Mouse (Mus musculus): Measurements from ENCODE around the gene Frmd4a. TPM values are rescaled to one million over a fixed set of nuclear protein-coding genes. Genes with fewer than 3 reads are reported as not detected.

Gene Frmd4a
- polyA plus RNA-seq (2015; fragmentation: Nextera tagmentation; extraction: Ambion mirVana), result 16.0 and 19.1 TPM in 2 replicates

GRCm38 (mm10) chr2:4017528-4018288 is at the start of gene Frmd4a:
Gene Frmd4a (plus strand): TSS chr2:4017717.
- Histone ChIP-seq H3K27ac (replicated peaks) (no peak within 1 kb of the TSS), H3K4me3 (replicated peaks) (no peak within 1 kb of the TSS), H3K4me2 (no peak within 1 kb of the TSS), H3K9ac (no peak within 1 kb of the TSS), H3K27me3 (no peaks in the 10 kb centered on the region), H3K36me3 (replicated peaks) (no peaks in the 10 kb centered on the region), H3K4me1 (replicated peaks) (no peaks in the 10 kb centered on the region), H3K9me3 (replicated peaks) (no peaks in the 10 kb centered on the region)
- WGBS (ENCODE audit: insufficient replicate concordance), result 38% methylated on average over 8 of the region's 8 CpGs
- ATAC-seq (ENCODE audit: insufficient read depth), result no peak

- H3K9ac ChIP-seq, result no peak overlapping the region
- no peaks in the 10 kb centered on the region for H3K36me3 ChIP-seq (replicated peaks)
These were observed 28.6 kb upstream of the Frmd4a start for GRCm38 (mm10) chr2:3988876-3989275.

DNA sequence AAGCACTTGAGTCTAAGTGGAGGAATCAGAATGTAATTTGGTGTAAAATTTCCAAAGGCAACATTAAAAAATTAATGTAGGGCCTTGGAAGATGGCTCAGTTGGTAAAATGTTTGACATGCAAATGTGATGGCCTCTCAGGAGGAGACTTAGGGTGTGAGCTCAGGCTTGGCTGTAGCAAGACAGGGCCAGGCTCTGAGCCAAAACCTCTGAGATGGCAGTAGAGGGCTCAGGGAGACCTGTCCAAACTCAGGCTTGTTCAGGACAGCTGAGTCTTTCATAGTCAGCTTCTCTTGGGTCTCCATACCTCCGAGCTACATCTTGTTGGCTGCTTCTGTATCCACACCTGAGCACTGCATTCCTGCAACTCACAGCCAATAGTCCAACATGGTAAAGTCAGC is 27.1 kb upstream of the Frmd4a start:
- no peaks in the 10 kb centered on the region for H3K27me3 ChIP-seq
- no peak overlapping the region for H3K27ac ChIP-seq (replicated peaks)
- no peak overlapping the region for H3K9ac ChIP-seq
- no peak overlapping the region for H3K4me2 ChIP-seq
- H3K36me3 ChIP-seq (replicated peaks), result no peaks in the 10 kb centered on the region
- H3K4me3 ChIP-seq (replicated peaks), result no peak overlapping the region
- no peaks in the 10 kb centered on the region for H3K9me3 ChIP-seq (replicated peaks)
- no peaks in the 10 kb centered on the region for H3K4me1 ChIP-seq (replicated peaks)
- ATAC-seq (ENCODE audit: insufficient read depth), result no peak
- WGBS (ENCODE audit: insufficient replicate concordance), result 39% methylated on average over 1 of the region's 1 CpGs

More at GRCm38 (mm10) chr2:3988876-3989275, 28.6 kb upstream of the Frmd4a start:
- no peak overlapping the region for H3K4me2 ChIP-seq
- ATAC-seq (ENCODE audit: insufficient read depth), result no peak
- 68% methylated on average over 7 of the region's 7 CpGs for WGBS (ENCODE audit: insufficient replicate concordance)
- no peaks in the 10 kb centered on the region for H3K27me3 ChIP-seq
- H3K4me1 ChIP-seq (replicated peaks), result no peaks in the 10 kb centered on the region
- no peaks in the 10 kb centered on the region for H3K9me3 ChIP-seq (replicated peaks)
- no peak overlapping the region for H3K27ac ChIP-seq (replicated peaks)
- H3K4me3 ChIP-seq (replicated peaks), result no peak overlapping the region

DNA sequence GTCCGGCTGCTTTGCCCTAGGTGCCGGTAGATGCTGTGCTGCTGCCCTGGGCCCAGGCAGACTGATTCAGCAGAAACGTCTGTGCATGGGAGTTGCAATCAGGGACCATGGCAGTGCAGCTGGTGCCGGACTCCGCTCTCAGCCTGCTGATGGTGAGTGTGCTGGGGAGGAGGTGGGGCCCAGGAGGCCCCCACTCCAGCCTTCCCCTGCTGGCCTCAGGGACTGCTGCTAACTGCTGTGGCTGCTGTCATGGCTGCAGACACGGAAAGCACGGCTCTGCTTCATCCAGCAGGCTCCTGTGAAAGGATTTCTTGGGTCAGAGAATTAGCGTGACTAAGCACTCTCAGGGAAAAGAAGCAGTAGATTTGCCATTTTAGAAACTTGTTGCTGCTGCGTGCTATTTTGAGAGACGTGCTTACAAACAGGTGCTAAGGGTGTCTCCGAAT is 937 bp downstream of the Frmd4a start:
- H3K36me3 ChIP-seq (replicated peaks), result no peaks in the 10 kb centered on the region
- no peak overlapping the region for H3K4me2 ChIP-seq
- no peak overlapping the region for H3K9ac ChIP-seq
- WGBS (ENCODE audit: insufficient replicate concordance), result 52% methylated on average over 11 of the region's 11 CpGs
- H3K27me3 ChIP-seq, result no peaks in the 10 kb centered on the region
- H3K27ac ChIP-seq (replicated peaks), result no peak overlapping the region
- no peak for ATAC-seq (ENCODE audit: insufficient read depth)
- H3K4me3 ChIP-seq (replicated peaks), result no peak overlapping the region
- no peaks in the 10 kb centered on the region for H3K9me3 ChIP-seq (replicated peaks)
- no peaks in the 10 kb centered on the region for H3K4me1 ChIP-seq (replicated peaks)

DNA sequence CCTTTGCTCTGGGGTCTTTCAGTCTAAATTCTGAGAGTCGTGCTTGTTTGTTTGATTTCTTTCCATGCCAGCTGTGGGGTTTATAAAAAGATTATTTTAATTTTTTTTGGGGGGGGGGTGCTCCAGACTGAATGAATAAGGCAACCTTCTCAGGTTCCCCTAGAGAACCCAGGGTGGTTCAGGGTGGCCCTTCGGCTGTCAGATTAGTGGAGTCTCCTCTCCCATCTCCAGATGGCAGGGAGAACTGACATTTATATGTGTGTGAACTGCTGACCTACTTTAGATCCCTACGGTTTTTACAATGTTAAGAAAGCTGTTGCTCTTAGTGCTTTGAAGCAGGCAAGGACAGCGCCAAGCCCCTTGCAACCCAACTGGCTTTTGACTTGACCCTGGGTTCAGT is 1.4 kb downstream of the Frmd4a start:
- Histone ChIP-seq H3K27me3 (no peaks in the 10 kb centered on the region), H3K4me2 (no peak overlapping the region), H3K36me3 (replicated peaks) (no peaks in the 10 kb centered on the region), H3K27ac (replicated peaks) (no peak overlapping the region), H3K9ac (no peak overlapping the region), H3K9me3 (replicated peaks) (no peaks in the 10 kb centered on the region), H3K4me3 (replicated peaks) (no peak overlapping the region), H3K4me1 (replicated peaks) (no peaks in the 10 kb centered on the region)
- ATAC-seq (ENCODE audit: insufficient read depth), result no peak
- WGBS (ENCODE audit: insufficient replicate concordance), result 67% methylated on average over 4 of the region's 4 CpGs

DNA sequence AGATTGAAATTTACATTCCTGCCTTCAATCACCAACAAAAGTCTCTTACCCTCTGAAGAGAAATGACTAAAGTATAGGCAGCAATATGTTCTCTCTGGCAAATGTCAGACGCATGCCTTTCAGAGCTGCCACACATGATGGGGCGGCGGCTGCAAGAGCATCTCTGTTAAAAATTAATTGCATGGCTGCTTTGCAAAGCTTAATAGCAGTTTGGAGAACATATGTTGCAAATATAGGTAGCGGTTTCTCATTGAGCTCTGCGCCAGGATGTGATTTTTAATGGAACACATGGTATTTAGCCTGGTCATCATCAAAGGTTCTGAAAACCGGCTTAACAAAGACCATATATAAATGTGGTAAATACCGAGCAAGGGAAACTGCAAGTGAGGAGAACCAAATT is 7.4 kb downstream of the Frmd4a start:
- H3K4me1 ChIP-seq (replicated peaks), result no peaks in the 10 kb centered on the region
- H3K4me2 ChIP-seq, result no peak overlapping the region
- WGBS (ENCODE audit: insufficient replicate concordance), result 73% methylated on average over 7 of the region's 7 CpGs

DNA sequence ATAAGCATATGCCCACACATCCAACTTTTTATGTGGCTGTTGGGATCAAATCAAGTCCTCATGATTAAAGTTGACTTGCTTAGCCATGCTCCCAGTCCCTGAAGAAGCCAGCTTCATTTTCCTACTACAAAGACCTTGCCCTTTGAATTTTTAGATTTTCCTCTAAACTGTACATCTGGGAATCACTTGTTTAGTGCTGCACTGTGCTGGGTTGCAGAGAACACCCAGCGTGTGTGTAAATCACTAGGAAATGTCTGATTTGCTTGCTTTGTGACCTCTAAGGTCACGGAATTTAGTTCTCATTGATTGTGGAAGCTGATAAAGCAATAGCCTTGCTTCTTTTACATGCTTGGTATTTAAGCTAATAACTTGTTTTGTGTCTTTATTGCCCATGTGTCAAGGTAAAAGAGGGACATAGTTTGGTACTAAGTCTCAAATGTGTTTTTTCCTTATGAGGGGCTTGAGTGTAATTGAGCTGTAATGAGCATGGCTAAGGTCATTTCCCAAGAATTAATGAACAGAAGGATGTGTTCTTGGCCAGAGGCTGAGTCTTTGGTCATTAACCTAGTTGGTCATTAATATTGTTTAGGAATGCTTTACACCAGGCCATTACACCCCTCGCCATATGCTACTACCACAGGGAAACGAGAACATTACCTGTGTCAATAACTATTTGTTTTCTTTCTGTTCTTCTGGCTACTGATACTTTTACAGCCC is 11.7 kb downstream of the Frmd4a start:
- no peaks in the 10 kb centered on the region for H3K27me3 ChIP-seq
- H3K4me3 ChIP-seq (replicated peaks), result no peak overlapping the region
- no peak overlapping the region for H3K9ac ChIP-seq
- no peak for ATAC-seq (ENCODE audit: insufficient read depth)
- 57% methylated on average over 4 of the region's 4 CpGs for WGBS (ENCODE audit: insufficient replicate concordance)
- no peaks in the 10 kb centered on the region for H3K36me3 ChIP-seq (replicated peaks)
- H3K4me1 ChIP-seq (replicated peaks), result no peaks in the 10 kb centered on the region
- no peaks in the 10 kb centered on the region for H3K9me3 ChIP-seq (replicated peaks)
- H3K27ac ChIP-seq (replicated peaks), result no peak overlapping the region
- no peak overlapping the region for H3K4me2 ChIP-seq

More for the DNA sequence above, 7.4 kb downstream of the Frmd4a start:
- Histone ChIP-seq H3K9me3 (replicated peaks) (no peaks in the 10 kb centered on the region), H3K36me3 (replicated peaks) (no peaks in the 10 kb centered on the region), H3K27ac (replicated peaks) (no peak overlapping the region), H3K9ac (no peak overlapping the region), H3K4me3 (replicated peaks) (no peak overlapping the region), H3K27me3 (no peaks in the 10 kb centered on the region)
- ATAC-seq (ENCODE audit: insufficient read depth), result no peak

DNA sequence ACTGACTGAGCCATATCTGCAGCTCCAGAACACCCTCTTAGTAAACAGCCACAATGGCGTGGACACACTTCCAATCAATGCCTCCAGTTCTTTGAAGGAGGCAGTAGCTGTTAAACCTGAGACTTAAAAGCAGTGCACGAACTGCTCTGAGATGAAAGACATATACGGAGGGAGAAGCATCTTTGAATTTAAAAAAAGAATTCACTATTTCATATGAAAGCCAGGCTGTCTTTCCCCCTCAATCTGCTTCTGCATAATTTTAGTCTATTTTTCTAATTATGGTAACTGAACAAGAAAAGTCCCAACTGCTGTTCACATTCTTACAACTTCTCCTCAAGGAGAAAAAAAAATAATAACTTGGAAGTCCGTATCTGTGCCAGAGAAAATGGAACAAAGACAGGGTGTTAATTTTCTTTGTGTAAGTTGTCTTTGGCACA is 18.7 kb downstream of the Frmd4a start:
- no peak overlapping the region for H3K4me3 ChIP-seq (replicated peaks)
- no peak overlapping the region for H3K27ac ChIP-seq (replicated peaks)
- ATAC-seq (ENCODE audit: insufficient read depth), result no peak
- no peak overlapping the region for H3K4me2 ChIP-seq
- H3K9me3 ChIP-seq (replicated peaks), result no peaks in the 10 kb centered on the region
- no peak overlapping the region for H3K9ac ChIP-seq
- H3K27me3 ChIP-seq, result no peaks in the 10 kb centered on the region
- WGBS (ENCODE audit: insufficient replicate concordance), result 59% methylated on average over 4 of the region's 4 CpGs
- H3K4me1 ChIP-seq (replicated peaks), result no peaks in the 10 kb centered on the region
- no peaks in the 10 kb centered on the region for H3K36me3 ChIP-seq (replicated peaks)

DNA sequence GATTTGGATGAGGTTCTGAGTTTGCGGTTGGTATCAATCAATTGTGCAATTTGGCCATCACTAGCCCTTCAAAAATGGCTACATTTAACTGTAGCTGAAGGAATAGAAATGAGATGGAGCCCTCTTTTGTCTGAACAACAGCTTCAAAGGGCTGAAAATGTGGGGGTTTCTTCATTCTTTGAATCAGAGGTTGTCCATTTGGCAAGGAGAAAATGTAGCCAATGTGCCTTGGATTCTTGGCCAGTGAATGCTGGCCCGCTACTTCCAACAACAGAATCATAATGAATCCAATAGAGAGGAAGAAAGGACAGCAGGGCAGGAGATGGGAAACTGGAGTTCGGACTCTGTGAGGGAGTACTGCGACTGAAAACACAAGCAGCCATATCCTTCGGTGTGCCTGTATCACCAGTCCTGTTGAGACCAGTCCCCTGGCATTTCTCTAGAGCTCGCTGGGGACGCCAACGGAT is 19.2 kb downstream of the Frmd4a start:
- Histone ChIP-seq H3K4me1 (replicated peaks) (no peaks in the 10 kb centered on the region), H3K36me3 (replicated peaks) (no peaks in the 10 kb centered on the region), H3K4me2 (no peak overlapping the region), H3K9ac (no peak overlapping the region), H3K9me3 (replicated peaks) (no peaks in the 10 kb centered on the region), H3K4me3 (replicated peaks) (no peak overlapping the region), H3K27me3 (no peaks in the 10 kb centered on the region), H3K27ac (replicated peaks) (no peak overlapping the region)
- ATAC-seq (ENCODE audit: insufficient read depth), result no peak
- WGBS (ENCODE audit: insufficient replicate concordance), result 69% methylated on average over 8 of the region's 8 CpGs

DNA sequence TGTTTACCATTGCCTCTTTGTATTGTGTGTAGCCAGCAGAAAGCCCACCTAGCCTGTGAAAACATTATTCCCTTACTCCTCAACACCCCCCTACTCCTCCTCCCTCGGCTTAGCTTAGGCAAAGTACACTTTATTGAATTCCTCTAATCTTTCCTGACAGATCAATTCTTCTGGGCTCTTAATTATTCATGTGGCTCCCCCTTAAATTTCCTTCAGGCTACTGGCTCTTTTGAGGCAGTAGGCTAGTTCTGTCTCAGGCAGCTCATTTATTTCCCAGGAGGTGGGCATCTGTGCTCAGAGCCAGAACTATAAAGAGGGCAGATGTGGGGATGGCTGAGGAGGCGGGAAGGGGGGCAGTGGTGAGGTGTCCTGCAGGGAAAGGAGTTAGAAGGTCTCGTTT is 24.5 kb downstream of the Frmd4a start:
- 39% methylated on average over 3 of the region's 3 CpGs for WGBS (ENCODE audit: insufficient replicate concordance)
- H3K27me3 ChIP-seq, result no peaks in the 10 kb centered on the region
- no peaks in the 10 kb centered on the region for H3K9me3 ChIP-seq (replicated peaks)
- no peak overlapping the region for H3K27ac ChIP-seq (replicated peaks)
- no peak for ATAC-seq (ENCODE audit: insufficient read depth)
- H3K4me3 ChIP-seq (replicated peaks), result no peak overlapping the region
- H3K4me1 ChIP-seq (replicated peaks), result no peaks in the 10 kb centered on the region
- H3K4me2 ChIP-seq, result no peak overlapping the region
- no peaks in the 10 kb centered on the region for H3K36me3 ChIP-seq (replicated peaks)
- H3K9ac ChIP-seq, result no peak overlapping the region

DNA sequence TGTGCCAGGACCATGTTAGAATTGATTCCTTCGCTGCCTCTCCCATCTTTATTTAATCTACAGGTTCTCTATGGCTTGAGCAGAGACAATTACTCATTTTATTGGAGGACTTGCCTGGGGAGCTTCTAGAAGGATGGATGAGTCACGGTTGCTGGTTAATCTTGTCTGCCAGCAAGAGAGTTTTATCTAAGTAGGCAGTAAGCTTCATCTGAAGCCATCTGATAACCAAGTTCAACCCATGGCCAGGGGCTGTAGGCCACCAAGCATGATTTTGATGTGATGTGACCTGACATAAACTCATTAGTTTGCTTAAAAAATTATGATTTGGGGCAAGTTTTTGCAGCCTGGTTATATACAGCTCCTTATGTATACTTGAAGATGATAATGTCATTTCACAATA is 38.0 kb downstream of the Frmd4a start:
- Histone ChIP-seq H3K4me3 (replicated peaks) (no peak overlapping the region), H3K36me3 (replicated peaks) (no peaks in the 10 kb centered on the region), H3K9ac (no peak overlapping the region), H3K27ac (replicated peaks) (no peak overlapping the region), H3K4me2 (no peak overlapping the region), H3K27me3 (no peaks in the 10 kb centered on the region), H3K4me1 (replicated peaks) (no peaks in the 10 kb centered on the region), H3K9me3 (replicated peaks) (no peaks in the 10 kb centered on the region)
- ATAC-seq (ENCODE audit: insufficient read depth), result no peak
- 41% methylated on average over 2 of the region's 2 CpGs for WGBS (ENCODE audit: insufficient replicate concordance)

All from liver, embryonic 15.5 days (tissue).